Mouse (Mus musculus) intestine, embryonic 14.5 days (tissue): ENCODE results near the gene Tpcn1. TPM values are rescaled to one million over a fixed set of nuclear protein-coding genes. Genes with fewer than 3 reads are reported as not detected.
"Not testable (repeated sequence)": the region's sequence is repeated elsewhere in the genome, so short reads cannot be mapped to it uniquely, and the experiment has no call there.

Experiments used
- ATAC-seq: fragments of 200-750 bp; cut with Nextera tagmentation; replicated peaks from 2 replicates; pipeline ENCODE4 v1.8.0; 2017; ENCODE audit warnings: low read depth, moderate number of reproducible peaks, moderate TSS enrichment, moderate library complexity; ENCODE audit not compliant: low FRiP score, low TSS enrichment
- DNase-seq: peaks from one replicate; pipeline ENCODE4 v3.0.0-alpha.2; 2018; ENCODE audit warnings: low spot score
- H3K27ac ChIP-seq: fragments of 300-500 bp; sonication (generic); 2 replicates; pipeline ENCODE4 v1.5.1; 2014; ENCODE audit warnings: low read depth, mild to moderate bottlenecking, control low read depth
- H3K27me3 ChIP-seq: fragments of 300-500 bp; sonication (generic); replicated peaks from 2 replicates; pipeline ENCODE4 v1.6.1; 2014; ENCODE audit warnings: low read length, control low read depth; ENCODE audit not compliant: control insufficient read depth, insufficient read depth
- H3K36me3 ChIP-seq: fragments of 300-500 bp; sonication (generic); 2 replicates; pipeline ENCODE4 v1.6.1; 2014; ENCODE audit warnings: low read length, control low read depth; ENCODE audit not compliant: control insufficient read depth, insufficient read depth
- H3K4me1 ChIP-seq: fragments of 300-500 bp; sonication (generic); replicated peaks from 2 replicates; pipeline ENCODE4 v1.6.1; 2014; ENCODE audit warnings: low read length, control low read depth, mixed read lengths; ENCODE audit not compliant: control insufficient read depth, insufficient read depth
- H3K4me2 ChIP-seq: fragments of 300-500 bp; sonication (generic); 2 replicates; pipeline ENCODE4 v1.6.1; 2014; ENCODE audit warnings: low read length
- H3K4me3 ChIP-seq: fragments of 300-500 bp; sonication (generic); 2 replicates; pipeline ENCODE4 v1.5.1; 2014; ENCODE audit warnings: low read depth, low read length, control low read depth, mixed read lengths
- H3K9ac ChIP-seq: fragments of 300-500 bp; sonication (generic); 2 replicates; pipeline ENCODE4 v1.6.1; 2014; ENCODE audit warnings: mild to moderate bottlenecking, low read length
- H3K9me3 ChIP-seq: fragments of 300-500 bp; sonication (generic); 2 replicates; pipeline ENCODE4 v1.6.1; 2016; ENCODE audit warnings: low read length, control low read depth; ENCODE audit not compliant: control insufficient read depth
- WGBS: fragments of 180-500 bp; shearing (Covaris S2); extraction: QIAGEN DNeasy Blood & Tissue Kit; methylation state at CpG from one replicate; pipeline ENCODE4 v1.1.7; 2014; 5-methylcytosine and 5-hydroxymethylcytosine counted together
- polyA plus RNA-seq: library from polyadenylated mRNA; unstranded; fragments of >200 nt; fragmentation: Nextera tagmentation; extraction: Ambion mirVana; gene quantifications from 2 replicates; pipeline ENCODE4 v1.2.1, GENCODE M21; 2014

Gene Tpcn1
- polyA plus RNA-seq, 1 experiment from 2014 or later = 23.6 TPM

DNA sequence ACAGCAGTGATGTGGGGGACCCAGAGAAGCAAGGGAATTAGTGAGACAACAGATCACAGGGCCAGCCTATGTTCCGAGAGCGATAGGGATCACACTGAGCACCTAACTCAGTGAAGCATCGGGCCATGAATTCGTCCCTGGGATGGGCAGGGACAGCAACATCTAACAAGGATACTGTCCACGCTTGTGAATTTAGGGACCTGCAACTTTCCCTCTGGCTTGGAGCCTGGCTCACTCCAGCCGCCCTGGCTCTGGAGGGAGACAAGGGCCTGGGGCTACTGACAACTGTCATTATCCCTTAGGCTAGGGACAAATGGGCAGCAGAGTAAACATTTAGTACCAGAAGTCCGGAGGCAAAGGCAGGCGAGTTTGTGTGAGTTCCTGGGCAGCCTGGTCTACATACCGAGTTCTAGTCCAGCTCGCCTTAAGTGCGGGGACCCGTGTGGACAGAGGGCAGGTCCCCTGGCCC lies 85.8 kb downstream of the Tpcn1 start:
- Histone ChIP-seq H3K4me2 (peak overlapping the region; percentile 93), H3K9ac (peak overlapping the region; percentile 81), H3K27ac (no peak overlapping the region), H3K9me3 (no peaks in the 10 kb centered on the region), H3K4me3 (peak overlapping the region; percentile 90), H3K4me1 (peaks cover 9% of the 10 kb centered on the region; the same call in 1 of the 2 replicates), H3K27me3 (no peaks in the 10 kb centered on the region), H3K36me3 (0 out of 2 replicates have a peak, but pooled peaks cover 3% of the 10 kb centered on the region)
- ATAC-seq (no peak), DNase-seq (no peak)
- WGBS = 11% methylated on average over 12 of the region's 12 CpGs

DNA sequence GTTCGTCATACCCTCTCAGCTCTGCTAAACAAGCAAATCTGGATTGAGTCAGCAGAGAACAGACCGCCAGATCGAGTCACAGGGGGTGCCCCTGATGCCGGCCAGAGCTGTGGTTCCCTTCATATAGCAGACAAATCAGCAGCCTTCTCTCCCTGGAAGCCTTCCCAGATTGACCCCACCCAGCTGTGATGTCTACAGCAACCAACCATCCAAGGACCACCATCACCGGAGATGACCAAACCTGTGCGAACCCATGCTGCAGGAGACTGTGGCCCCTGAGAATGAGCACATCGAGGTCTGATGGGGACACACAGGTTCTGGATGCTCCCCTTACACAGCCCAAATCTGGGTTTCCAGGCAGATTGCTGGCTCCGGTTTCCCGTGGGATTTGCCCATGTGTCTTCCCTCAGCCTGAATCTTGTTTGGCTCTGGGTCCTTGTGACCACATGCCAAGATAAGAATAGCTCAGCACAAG lies 86.3 kb downstream of the Tpcn1 start:
- no peaks in the 10 kb centered on the region for H3K27me3 ChIP-seq
- peaks cover 9% of the 10 kb centered on the region; the same call in 1 of the 2 replicates for H3K4me1 ChIP-seq
- H3K9ac ChIP-seq = peak overlapping the region; percentile 81
- no peak for DNase-seq
- 0 out of 2 replicates have a peak, but pooled peaks cover 3% of the 10 kb centered on the region for H3K36me3 ChIP-seq
- no peak overlapping the region for H3K27ac ChIP-seq
- no peak for ATAC-seq
- no peaks in the 10 kb centered on the region for H3K9me3 ChIP-seq
- peak overlapping the region; percentile 90 for H3K4me3 ChIP-seq
- H3K4me2 ChIP-seq = peak overlapping the region; percentile 93
- 66% methylated on average over 9 of the region's 9 CpGs for WGBS

DNA sequence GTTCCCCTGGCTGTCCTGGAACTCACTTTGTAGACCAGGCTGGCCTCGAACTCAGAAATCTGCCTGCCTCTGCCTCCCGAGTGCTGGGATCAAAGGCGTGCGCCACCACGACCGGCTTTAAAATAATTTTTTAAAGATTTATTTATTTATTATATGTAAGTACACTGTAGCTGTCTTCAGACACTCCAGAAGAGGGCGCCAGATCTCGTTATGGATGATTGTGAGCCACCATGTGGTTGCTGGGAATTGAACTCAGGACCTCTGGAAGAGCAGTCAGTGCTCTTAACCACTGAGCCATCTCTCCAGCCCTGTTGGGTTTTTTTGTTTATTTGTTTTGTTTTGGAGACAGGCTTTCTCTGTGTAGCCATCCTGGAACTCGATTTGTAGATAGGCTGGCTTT lies 87.9 kb downstream of the Tpcn1 start:
- H3K9ac ChIP-seq, H3K4me1 ChIP-seq: not testable (repeated sequence)

DNA sequence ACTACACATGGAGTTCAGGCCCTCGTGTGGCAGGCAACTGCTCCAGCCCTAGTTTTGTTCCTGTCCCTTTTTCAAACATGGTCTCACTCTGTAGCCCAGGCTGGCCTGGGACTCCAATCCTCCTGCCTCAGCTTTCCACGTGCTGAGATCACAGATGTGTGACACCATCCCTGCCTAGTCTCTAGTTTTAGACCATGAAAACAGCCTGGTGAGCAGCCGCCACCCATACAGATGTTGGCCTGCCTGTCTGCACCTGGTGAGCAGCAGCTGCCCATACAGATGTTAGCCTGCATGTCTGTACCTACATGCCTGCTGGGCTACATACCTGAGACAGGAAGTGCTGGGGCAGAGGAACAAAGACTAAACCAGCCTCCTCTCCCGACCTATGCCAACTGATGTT lies 89.3 kb downstream of the Tpcn1 start:
- Histone ChIP-seq H3K4me1 (peaks cover 9% of the 10 kb centered on the region; the same call in 1 of the 2 replicates), H3K27ac (no peak overlapping the region), H3K36me3 (peaks cover 4% of the 10 kb centered on the region; the same call in 1 of the 2 replicates), H3K9me3 (no peaks in the 10 kb centered on the region), H3K4me3 (no peak overlapping the region), H3K27me3 (no peaks in the 10 kb centered on the region), H3K9ac (no peak overlapping the region), H3K4me2 (no peak overlapping the region)
- DNase-seq = no peak
- 81% methylated on average over 4 of the region's 4 CpGs for WGBS
- ATAC-seq = no peak

More for the DNA sequence above, 87.9 kb downstream of the Tpcn1 start:
- H3K4me3 ChIP-seq, H3K27me3 ChIP-seq, H3K27ac ChIP-seq, H3K36me3 ChIP-seq, H3K9me3 ChIP-seq, H3K4me2 ChIP-seq, DNase-seq, ATAC-seq: not testable (repeated sequence)
- WGBS = 87% methylated on average over 9 of the region's 9 CpGs

DNA sequence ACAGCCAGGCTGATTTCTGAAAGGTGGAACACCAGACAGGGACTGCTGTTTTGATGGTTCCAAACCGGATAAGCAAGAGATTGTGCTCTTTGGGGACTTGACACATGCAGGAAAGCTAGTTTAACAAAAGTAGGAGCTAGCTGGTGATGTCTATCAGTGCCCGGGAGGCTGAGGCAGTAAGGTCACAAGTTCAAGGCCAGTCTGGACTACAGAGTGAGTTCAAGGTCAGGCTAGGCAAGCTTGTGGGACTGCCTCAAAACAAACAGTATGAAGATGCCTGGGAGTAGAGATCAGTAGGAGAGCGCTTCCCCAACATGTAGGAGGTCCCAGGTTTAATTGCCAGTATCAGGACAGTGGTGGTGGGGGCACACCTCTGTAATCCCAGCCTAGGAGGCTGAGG lies 91.4 kb downstream of the Tpcn1 start:
- DNase-seq = no peak
- ATAC-seq = no peak
- H3K4me3 ChIP-seq = no peak overlapping the region
- no peak overlapping the region for H3K4me2 ChIP-seq
- peaks cover 17% of the 10 kb centered on the region for H3K36me3 ChIP-seq
- no peaks in the 10 kb centered on the region for H3K27me3 ChIP-seq
- peaks cover under 1% of the 10 kb centered on the region; the same call in 1 of the 2 replicates for H3K4me1 ChIP-seq
- H3K27ac ChIP-seq = no peak overlapping the region
- H3K9ac ChIP-seq = no peak overlapping the region
- no peaks in the 10 kb centered on the region for H3K9me3 ChIP-seq
- WGBS = 80% methylated on average over 3 of the region's 3 CpGs

DNA sequence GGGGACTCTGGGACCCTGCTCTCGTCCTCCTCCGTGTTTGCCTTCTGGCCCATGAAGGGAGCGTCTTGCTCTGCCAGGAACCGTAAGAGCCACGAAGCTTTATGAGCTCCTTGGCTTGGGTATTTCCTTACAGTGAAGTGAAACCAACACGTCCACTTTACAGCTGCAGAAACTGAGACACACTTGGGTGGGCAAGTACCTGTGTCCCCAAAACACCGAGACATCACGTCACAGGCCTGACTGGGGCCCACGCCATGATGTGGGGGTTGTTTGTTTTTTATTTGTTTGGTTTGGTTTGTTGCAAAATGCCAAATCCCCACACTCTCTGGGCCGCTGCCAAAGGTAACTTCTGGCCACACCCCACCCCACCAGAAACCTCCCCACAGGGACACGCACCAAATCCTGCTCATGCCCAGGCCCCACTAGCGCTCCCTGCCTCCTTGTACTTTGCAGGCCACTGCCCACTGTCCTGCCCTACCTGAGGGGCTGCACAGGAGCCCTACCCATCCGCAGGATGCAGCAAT lies 92.7 kb downstream of the Tpcn1 start:
- H3K27ac ChIP-seq = no peak overlapping the region
- no peak overlapping the region for H3K4me3 ChIP-seq
- no peaks in the 10 kb centered on the region for H3K4me1 ChIP-seq
- no peaks in the 10 kb centered on the region for H3K27me3 ChIP-seq
- no peak overlapping the region for H3K9ac ChIP-seq
- ATAC-seq = no peak
- no peak for DNase-seq
- no peaks in the 10 kb centered on the region for H3K9me3 ChIP-seq
- no peak overlapping the region for H3K4me2 ChIP-seq
- 90% methylated on average over 13 of the region's 13 CpGs for WGBS
- peaks cover 19% of the 10 kb centered on the region for H3K36me3 ChIP-seq

DNA sequence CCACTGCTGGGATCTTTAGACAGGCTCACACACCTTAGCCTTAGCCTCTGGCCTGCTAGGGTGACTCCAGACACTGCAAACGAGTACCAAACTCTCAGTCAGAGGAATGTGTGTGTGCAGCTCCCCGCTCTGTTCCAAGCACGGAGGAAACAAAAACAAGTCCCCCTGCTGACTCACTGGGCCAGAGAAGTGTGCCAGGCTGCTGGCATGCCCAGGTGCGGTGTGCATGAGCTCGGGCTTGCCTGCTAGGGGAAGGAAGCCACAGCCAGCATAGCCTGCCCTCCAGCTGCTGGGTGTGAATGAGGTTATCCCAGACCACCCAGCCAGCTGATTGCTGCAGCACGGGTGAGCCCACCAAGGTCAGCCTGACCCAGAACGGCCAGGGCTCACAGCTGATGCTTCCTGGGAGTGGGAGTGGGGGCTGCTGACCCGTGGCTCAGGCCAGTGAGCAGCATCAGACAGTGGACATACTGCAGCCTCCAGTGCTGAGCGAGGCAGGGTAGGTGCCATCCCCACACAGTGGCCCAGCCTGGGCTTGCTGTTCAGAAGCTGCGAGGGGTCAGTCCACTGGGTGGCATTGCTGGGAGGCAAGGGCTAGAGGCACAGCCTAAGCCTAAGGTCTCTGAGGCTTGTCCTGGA lies 93.3 kb downstream of the Tpcn1 start:
- H3K27ac ChIP-seq = no peak overlapping the region
- no peaks in the 10 kb centered on the region for H3K4me1 ChIP-seq
- no peak for ATAC-seq
- H3K27me3 ChIP-seq = no peaks in the 10 kb centered on the region
- H3K36me3 ChIP-seq = peaks cover 21% of the 10 kb centered on the region
- no peaks in the 10 kb centered on the region for H3K9me3 ChIP-seq
- no peak overlapping the region for H3K9ac ChIP-seq
- no peak overlapping the region for H3K4me3 ChIP-seq
- no peak overlapping the region for H3K4me2 ChIP-seq
- 74% methylated on average over 10 of the region's 10 CpGs for WGBS
- no peak for DNase-seq

DNA sequence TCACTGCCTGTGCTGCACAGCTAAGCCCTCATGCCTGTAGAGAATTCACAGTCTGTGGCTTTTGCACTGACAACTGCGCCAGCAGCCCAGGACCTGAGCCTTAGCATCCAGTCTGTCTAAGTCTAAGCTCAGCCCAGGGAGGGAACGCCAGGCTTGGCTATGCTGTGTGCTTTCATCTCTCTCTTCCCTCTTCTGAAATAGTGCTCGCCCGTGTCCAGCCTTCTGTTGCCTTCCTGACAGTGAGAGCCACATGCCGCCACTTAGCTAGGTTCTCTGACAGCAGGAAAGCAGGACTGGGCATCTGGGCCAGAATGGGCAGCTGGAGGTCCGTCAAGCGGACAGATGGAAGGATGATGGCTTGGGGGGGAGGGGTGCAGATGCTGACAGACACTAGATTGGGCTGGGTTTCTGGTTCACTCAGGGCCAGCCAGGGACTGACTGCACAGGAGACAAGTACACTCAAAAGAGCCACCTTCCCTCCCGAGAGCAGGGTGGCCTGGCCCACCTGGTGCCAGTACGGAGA lies 94.5 kb downstream of the Tpcn1 start:
- Histone ChIP-seq H3K9me3 (no peaks in the 10 kb centered on the region), H3K4me1 (no peaks in the 10 kb centered on the region), H3K4me2 (no peak overlapping the region), H3K36me3 (peaks cover 21% of the 10 kb centered on the region), H3K27ac (no peak overlapping the region), H3K4me3 (no peak overlapping the region), H3K27me3 (no peaks in the 10 kb centered on the region), H3K9ac (no peak overlapping the region)
- no peak for DNase-seq
- no peak for ATAC-seq
- 87% methylated on average over 9 of the region's 9 CpGs for WGBS
